Mouse (Mus musculus) hindbrain, embryonic 14.5 days (tissue): ENCODE measurements at regions not wholly inside any gene's neighbourhood (a gene's known extent, or its start where the extent isn't known, plus 50 kb on each side); places are given as distances from the start of the nearest gene placed in this dataset.

Source experiments
- ATAC-seq: fragments of 200-750 bp; cut with Nextera tagmentation; 2 replicates; pipeline ENCODE4 v1.8.0; 2017; ENCODE audit warnings: moderate number of reproducible peaks, mild to moderate bottlenecking, moderate TSS enrichment, moderate library complexity; ENCODE audit not compliant: low FRiP score
- DNase-seq: peaks from one replicate; pipeline ENCODE4 v3.0.0-alpha.2; 2015; ENCODE audit warnings: low spot score
- H3K27ac ChIP-seq: fragments of 300-500 bp; sonication (generic); 2 replicates; pipeline ENCODE4 v1.5.1; 2014; ENCODE audit warnings: mild to moderate bottlenecking, moderate library complexity
- H3K27me3 ChIP-seq: fragments of 300-500 bp; sonication (generic); 2 replicates; pipeline ENCODE4 v1.6.1; 2014; ENCODE audit warnings: mild to moderate bottlenecking, low read length, mixed read lengths; ENCODE audit not compliant: control insufficient read depth, insufficient read depth
- H3K36me3 ChIP-seq: fragments of 300-500 bp; sonication (generic); replicated peaks from 2 replicates; pipeline ENCODE4 v1.6.1; 2014; ENCODE audit not compliant: control insufficient read depth, insufficient read depth
- H3K4me1 ChIP-seq: fragments of 300-500 bp; sonication (generic); replicated peaks from 2 replicates; pipeline ENCODE4 v1.6.1; 2014; ENCODE audit warnings: antibody characterized with exemption, low read length, mixed read lengths; ENCODE audit not compliant: control insufficient read depth, insufficient read depth
- H3K4me2 ChIP-seq: fragments of 300-500 bp; sonication (generic); replicated peaks from 2 replicates; pipeline ENCODE4 v1.6.1; 2014; ENCODE audit warnings: mild to moderate bottlenecking, moderate library complexity
- H3K4me3 ChIP-seq: fragments of 300-500 bp; sonication (generic); replicated peaks from 2 replicates; pipeline ENCODE4 v1.5.1; 2014; ENCODE audit warnings: mild to moderate bottlenecking, low read length
- H3K9ac ChIP-seq: fragments of 300-500 bp; sonication (generic); 2 replicates; pipeline ENCODE4 v1.6.1; 2014
- H3K9me3 ChIP-seq: fragments of 300-500 bp; sonication (generic); 2 replicates; pipeline ENCODE4 v1.6.1; 2016; ENCODE audit warnings: low read length; ENCODE audit not compliant: control insufficient read depth
- WGBS: fragments of 180-500 bp; shearing (Covaris S2); extraction: QIAGEN DNeasy Blood & Tissue Kit; methylation state at CpG from one replicate; pipeline ENCODE4 v1.1.7; 2014; 5-methylcytosine and 5-hydroxymethylcytosine counted together

- WGBS = 38% methylated on average over 3 of the region's 3 CpGs
Measured at GRCm38 (mm10) chrX:10904889-10905288, 190.1 kb downstream of the Mid1ip1 start.

GRCm38 (mm10) chrX:10911127-10912061 lies 196.6 kb downstream of the Mid1ip1 start:
- 62% methylated on average over 14 of the region's 14 CpGs for WGBS
- Histone ChIP-seq H3K4me1 (no peaks in the 10 kb centered on the region), H3K27me3 (no peaks in the 10 kb centered on the region), H3K27ac (peak overlapping the region; percentile 26; the same call in 1 of the 2 replicates), H3K36me3 (no peaks in the 10 kb centered on the region), H3K4me2 (no peak overlapping the region), H3K9ac (no peak overlapping the region), H3K9me3 (no peaks in the 10 kb centered on the region), H3K4me3 (no peak overlapping the region)
- ATAC-seq (no peak), DNase-seq (no peak)

More at GRCm38 (mm10) chrX:10904889-10905288, 190.1 kb downstream of the Mid1ip1 start:
- Histone ChIP-seq H3K9ac (no peak overlapping the region), H3K27ac (no peak overlapping the region), H3K27me3 (no peaks in the 10 kb centered on the region), H3K9me3 (no peaks in the 10 kb centered on the region), H3K4me3 (no peak overlapping the region), H3K4me2 (no peak overlapping the region), H3K36me3 (no peaks in the 10 kb centered on the region), H3K4me1 (no peaks in the 10 kb centered on the region)
- ATAC-seq (no peak), DNase-seq (no peak)
